Mouse (Mus musculus) liver, embryonic 11.5 days (tissue): ENCODE results near the gene Asb17. TPM values are rescaled to one million over a fixed set of nuclear protein-coding genes. Genes with fewer than 3 reads are reported as not detected.
A peak's percentile ranks its signal among the peaks of the same experiment; 100 is the strongest.

Experiments
- ATAC-seq: fragments of 200-750 bp; cut with Nextera tagmentation; replicated peaks from 2 replicates; pipeline ENCODE4 v1.8.0; 2017; ENCODE audit warnings: moderate number of reproducible peaks, mild to moderate bottlenecking, moderate TSS enrichment, moderate library complexity; ENCODE audit not compliant: low FRiP score
- DNase-seq: peaks from one replicate; pipeline ENCODE4 v3.0.0-alpha.2; 2017; ENCODE audit warnings: low spot score
- H3K27ac ChIP-seq: fragments of 300-500 bp; sonication (generic); 2 replicates; pipeline ENCODE4 v1.5.1; 2014; ENCODE audit warnings: mild to moderate bottlenecking, low read depth, low read length, control low read depth
- H3K27me3 ChIP-seq: fragments of 300-500 bp; sonication (generic); replicated peaks from 2 replicates; pipeline ENCODE4 v1.6.1; 2014; ENCODE audit warnings: low read length, mixed read lengths; ENCODE audit not compliant: control insufficient read depth, insufficient read depth
- H3K36me3 ChIP-seq: fragments of 300-500 bp; sonication (generic); 2 replicates; pipeline ENCODE4 v1.6.1; 2014; ENCODE audit warnings: mild to moderate bottlenecking, low read length, moderate library complexity, mixed read lengths; ENCODE audit not compliant: control insufficient read depth, insufficient read depth
- H3K4me1 ChIP-seq: fragments of 300-500 bp; sonication (generic); replicated peaks from 2 replicates; pipeline ENCODE4 v1.6.1; 2014; ENCODE audit warnings: low read length, mixed read lengths; ENCODE audit not compliant: control insufficient read depth, insufficient read depth
- H3K4me2 ChIP-seq: fragments of 300-500 bp; sonication (generic); 2 replicates; pipeline ENCODE4 v1.6.1; 2014; ENCODE audit warnings: mild to moderate bottlenecking, control low read depth, moderate library complexity
- H3K4me3 ChIP-seq: fragments of 300-500 bp; sonication (generic); 2 replicates; pipeline ENCODE4 v1.5.1; 2014; ENCODE audit warnings: low read depth, low read length, control low read depth
- H3K9ac ChIP-seq: fragments of 300-500 bp; sonication (generic); 2 replicates; pipeline ENCODE4 v1.6.1; 2014; ENCODE audit warnings: low read depth, low read length, control low read depth
- H3K9me3 ChIP-seq: fragments of 300-500 bp; sonication (generic); 2 replicates; pipeline ENCODE4 v1.6.1; 2016; ENCODE audit warnings: low read length, inconsistent platforms, mixed read lengths; ENCODE audit not compliant: control insufficient read depth
- WGBS: fragments of 180-500 bp; shearing (Covaris S2); extraction: QIAGEN DNeasy Blood & Tissue Kit; methylation state at CpG from one replicate; pipeline ENCODE4 v1.1.7; 2014; 5-methylcytosine and 5-hydroxymethylcytosine counted together
- polyA plus RNA-seq: library from polyadenylated mRNA; unstranded; fragments of >200 nt; fragmentation: Nextera tagmentation; extraction: Ambion mirVana; gene quantifications from 2 replicates; pipeline ENCODE4 v1.2.1, GENCODE M21; 2014

Gene Asb17
- polyA plus RNA-seq, 1 experiment from 2014 or later: 8.3 TPM

- Histone ChIP-seq H3K4me2 (no peak overlapping the region), H3K36me3 (no peaks in the 10 kb centered on the region), H3K4me1 (peaks cover 30% of the 10 kb centered on the region), H3K4me3 (no peak overlapping the region), H3K27me3 (no peaks in the 10 kb centered on the region; the same call in 1 of the 2 replicates), H3K9me3 (no peaks in the 10 kb centered on the region), H3K9ac (no peak overlapping the region), H3K27ac (0 out of 2 replicates have a peak overlapping the region, but pooled peaks have one; percentile 56)
- no peak for ATAC-seq
- 83% methylated on average over 9 of the region's 9 CpGs for WGBS
- DNase-seq: no peak
These were observed 37.1 kb upstream of the Asb17 start for GRCm38 (mm10) chr3:153806773-153807443.

GRCm38 (mm10) chr3:153807444-153808149, 36.4 kb upstream of the Asb17 start:
- ATAC-seq: peak; percentile 80
- H3K4me1 ChIP-seq: peaks cover 24% of the 10 kb centered on the region
- peak overlapping the region; percentile 56 for H3K27ac ChIP-seq
- DNase-seq: no peak
- WGBS: 67% methylated on average over 9 of the region's 9 CpGs
- no peaks in the 10 kb centered on the region; the same call in 1 of the 2 replicates for H3K27me3 ChIP-seq
- H3K9ac ChIP-seq: no peak overlapping the region
- H3K9me3 ChIP-seq: no peaks in the 10 kb centered on the region
- no peak overlapping the region for H3K4me3 ChIP-seq
- H3K4me2 ChIP-seq: no peak overlapping the region
- no peaks in the 10 kb centered on the region for H3K36me3 ChIP-seq

GRCm38 (mm10) chr3:153808406-153808805, 35.6 kb upstream of the Asb17 start:
- ATAC-seq: no peak
- H3K9ac ChIP-seq: no peak overlapping the region

GRCm38 (mm10) chr3:153814026-153814425, 30.0 kb upstream of the Asb17 start:
- no peaks in the 10 kb centered on the region for H3K9me3 ChIP-seq
- ATAC-seq: no peak
- peaks cover 2% of the 10 kb centered on the region; the same call in 1 of the 2 replicates for H3K4me1 ChIP-seq
- 90% methylated on average over 8 of the region's 8 CpGs for WGBS
- no peak for DNase-seq
- H3K36me3 ChIP-seq: no peaks in the 10 kb centered on the region
- H3K4me2 ChIP-seq: no peak overlapping the region
- no peak overlapping the region for H3K9ac ChIP-seq
- H3K27ac ChIP-seq: no peak overlapping the region
- H3K27me3 ChIP-seq: no peaks in the 10 kb centered on the region; the same call in 1 of the 2 replicates
- H3K4me3 ChIP-seq: no peak overlapping the region

More at GRCm38 (mm10) chr3:153808406-153808805, 35.6 kb upstream of the Asb17 start:
- Histone ChIP-seq H3K27me3 (no peaks in the 10 kb centered on the region; the same call in 1 of the 2 replicates), H3K4me1 (peaks cover 20% of the 10 kb centered on the region), H3K27ac (peak overlapping the region; percentile 56; the same call in 1 of the 2 replicates), H3K4me3 (no peak overlapping the region), H3K4me2 (no peak overlapping the region), H3K36me3 (no peaks in the 10 kb centered on the region), H3K9me3 (no peaks in the 10 kb centered on the region)
- DNase-seq: no peak
- WGBS: 82% methylated on average over 13 of the region's 13 CpGs

GRCm38 (mm10) chr3:153817376-153817890, 26.6 kb upstream of the Asb17 start:
- WGBS: 78% methylated on average over 9 of the region's 9 CpGs
- no peaks in the 10 kb centered on the region for H3K36me3 ChIP-seq
- no peak overlapping the region for H3K4me3 ChIP-seq
- H3K27ac ChIP-seq: no peak overlapping the region
- H3K9me3 ChIP-seq: no peaks in the 10 kb centered on the region
- ATAC-seq: no peak
- no peak overlapping the region for H3K9ac ChIP-seq
- DNase-seq: no peak
- no peaks in the 10 kb centered on the region for H3K27me3 ChIP-seq
- H3K4me1 ChIP-seq: 0 out of 2 replicates have a peak, but pooled peaks cover 2% of the 10 kb centered on the region
- H3K4me2 ChIP-seq: no peak overlapping the region

- 81% methylated on average over 3 of the region's 3 CpGs for WGBS
- H3K9ac ChIP-seq: no peak overlapping the region
- no peak overlapping the region for H3K4me3 ChIP-seq
- ATAC-seq (no peak), DNase-seq (no peak)
- no peaks in the 10 kb centered on the region for H3K36me3 ChIP-seq
- no peaks in the 10 kb centered on the region for H3K27me3 ChIP-seq
- no peaks in the 10 kb centered on the region for H3K9me3 ChIP-seq
- H3K4me2 ChIP-seq: no peak overlapping the region
- 0 out of 2 replicates have a peak, but pooled peaks cover 2% of the 10 kb centered on the region for H3K4me1 ChIP-seq
- no peak overlapping the region for H3K27ac ChIP-seq
These were observed 25.3 kb upstream of the Asb17 start for GRCm38 (mm10) chr3:153818723-153819122.

- Histone ChIP-seq H3K4me1 (0 out of 2 replicates have a peak, but pooled peaks cover 2% of the 10 kb centered on the region), H3K27ac (no peak overlapping the region), H3K4me3 (no peak overlapping the region), H3K27me3 (no peaks in the 10 kb centered on the region), H3K4me2 (no peak overlapping the region), H3K9ac (no peak overlapping the region), H3K9me3 (no peaks in the 10 kb centered on the region), H3K36me3 (no peaks in the 10 kb centered on the region)
- ATAC-seq (no peak), DNase-seq (no peak)
- 92% methylated on average over 9 of the region's 9 CpGs for WGBS
These were observed 24.6 kb upstream of the Asb17 start for GRCm38 (mm10) chr3:153819438-153819837.

- no peak overlapping the region for H3K27ac ChIP-seq
- no peak overlapping the region for H3K9ac ChIP-seq
- no peaks in the 10 kb centered on the region for H3K36me3 ChIP-seq
- H3K9me3 ChIP-seq: no peaks in the 10 kb centered on the region
- 76% methylated on average over 11 of the region's 11 CpGs for WGBS
- no peak overlapping the region for H3K4me3 ChIP-seq
- ATAC-seq: no peak; the same call in 1 of the 2 replicates
- no peak overlapping the region for H3K4me2 ChIP-seq
- H3K4me1 ChIP-seq: no peaks in the 10 kb centered on the region
- H3K27me3 ChIP-seq: no peaks in the 10 kb centered on the region
- no peak for DNase-seq
These were observed 20.1 kb upstream of the Asb17 start for GRCm38 (mm10) chr3:153823671-153824515.
